Mouse (Mus musculus) ES-E14 (cell line): ENCODE measurements at regions not wholly inside any gene's neighbourhood (a gene's known extent, or its start where the extent isn't known, plus 50 kb on each side); places are given as distances from the start of the nearest gene placed in this dataset.

Source experiments
- DNase-seq: peaks from one replicate; pipeline ENCODE4 v3.0.0-alpha.2; 2013; ENCODE audit warnings: low read depth, low spot score
- H3K27ac ChIP-seq: 2 replicates; pipeline ENCODE4 v1.5.1; 2012; ENCODE audit warnings: low read depth, mild to moderate bottlenecking, low read length, moderate library complexity, mixed read lengths; ENCODE audit not compliant: poor library complexity, insufficient read depth, severe bottlenecking
- H3K36me3 ChIP-seq: 2 replicates; pipeline ENCODE4 v1.6.1; 2012; ENCODE audit warnings: mild to moderate bottlenecking, low read length, moderate library complexity, mixed read lengths; ENCODE audit not compliant: control insufficient read depth, poor library complexity, insufficient read depth, severe bottlenecking
- H3K4me1 ChIP-seq, 2 experiments: fragments of 150-350 bp in 1 of 2; sonication (generic) in 1 of 2; 2 replicates each; pipeline ENCODE4 v1.6.1; 2012; ENCODE audit warnings: low read length in 2 of 2, mild to moderate bottlenecking in 1 of 2, mixed read lengths in 1 of 2; ENCODE audit not compliant: control insufficient read depth in 2 of 2, insufficient read depth in 2 of 2, poor library complexity in 1 of 2
- H3K4me3 ChIP-seq, 2 experiments: fragments of 150-350 bp in 1 of 2; sonication (generic) in 1 of 2; 2 replicates each; pipeline ENCODE4 v1.5.1; 2012; ENCODE audit warnings: low read length in 2 of 2, low read depth in 1 of 2, mild to moderate bottlenecking in 1 of 2, mixed read lengths in 1 of 2; ENCODE audit not compliant: insufficient read depth in 1 of 2, poor library complexity in 1 of 2, severe bottlenecking in 1 of 2
- H3K9ac ChIP-seq: 2 replicates; pipeline ENCODE4 v1.6.1; 2012; ENCODE audit warnings: low read depth, mild to moderate bottlenecking, low read length, mixed read lengths; ENCODE audit not compliant: poor library complexity, insufficient read depth, severe bottlenecking
- H3K9me3 ChIP-seq: fragments of 150-350 bp; sonication (generic); 2 replicates; pipeline ENCODE4 v1.6.1; 2012; ENCODE audit warnings: low read depth, mild to moderate bottlenecking, low read length; ENCODE audit not compliant: control insufficient read depth, insufficient read depth
- CHD2 ChIP-seq: IDR thresholded peaks from 2 replicates; pipeline ENCODE4 v1.6.1; 2014; ENCODE audit warnings: mild to moderate bottlenecking, low read depth, low read length, inconsistent platforms
- HCFC1 ChIP-seq: IDR thresholded peaks from 2 replicates; pipeline ENCODE4 v1.6.1; 2012; ENCODE audit warnings: low read length, inconsistent platforms, borderline replicate concordance; ENCODE audit not compliant: insufficient read depth
- MAFK ChIP-seq: IDR thresholded peaks from 2 replicates; pipeline ENCODE4 v1.6.1; 2014; ENCODE audit warnings: mild to moderate bottlenecking, low read depth, low read length, inconsistent platforms; ENCODE audit not compliant: insufficient read depth
- ZC3H11A ChIP-seq: IDR thresholded peaks from 2 replicates; pipeline ENCODE4 v1.6.1; 2012; ENCODE audit warnings: low read depth, mild to moderate bottlenecking, inconsistent platforms, low read length, borderline replicate concordance
- ZNF384 ChIP-seq: IDR thresholded peaks from 2 replicates; pipeline ENCODE4 v1.6.1; 2012; ENCODE audit warnings: low read depth, low read length, inconsistent platforms
- in situ Hi-C, 2 experiments: fragments of 600-800 bp; cut with MboI; formaldehyde crosslinking; loops; one replicate each; pipeline ENCODE4 v1.15.1; 2025; ENCODE audit warnings: low sequenced_read_pairs in 2 of 2, inconsistent platforms in 1 of 2; ENCODE audit not compliant: unreplicated experiment in 2 of 2

GRCm38 (mm10) chr10:96685991-96686601 is 69.3 kb downstream of the Btg1 start:
- in situ Hi-C loops = no loop called here

GRCm38 (mm10) chr10:96686659-96687440 is 70.0 kb downstream of the Btg1 start:
- H3K9me3 ChIP-seq = no peaks in the 10 kb centered on the region
- in situ Hi-C loops = no loop called here
- H3K36me3 ChIP-seq = no peaks in the 10 kb centered on the region
- no peak for TF ChIP-seq ZC3H11A
- no peak overlapping the region for H3K27ac ChIP-seq
- no peaks in the 10 kb centered on the region for H3K4me1 ChIP-seq
- H3K4me3 ChIP-seq = no peak overlapping the region
- no peak for DNase-seq
- H3K9ac ChIP-seq = no peak overlapping the region

More at GRCm38 (mm10) chr10:96685991-96686601, 69.3 kb downstream of the Btg1 start:
- DNase-seq = no peak
- H3K27ac ChIP-seq = no peak overlapping the region
- H3K9me3 ChIP-seq = no peaks in the 10 kb centered on the region
- no peaks in the 10 kb centered on the region for H3K36me3 ChIP-seq
- TF ChIP-seq ZC3H11A = no peak
- no peak for TF ChIP-seq CHD2
- TF ChIP-seq HCFC1 = no peak
- H3K4me1 ChIP-seq = no peaks in the 10 kb centered on the region
- no peak overlapping the region for H3K4me3 ChIP-seq
- H3K9ac ChIP-seq = no peak overlapping the region

DNA sequence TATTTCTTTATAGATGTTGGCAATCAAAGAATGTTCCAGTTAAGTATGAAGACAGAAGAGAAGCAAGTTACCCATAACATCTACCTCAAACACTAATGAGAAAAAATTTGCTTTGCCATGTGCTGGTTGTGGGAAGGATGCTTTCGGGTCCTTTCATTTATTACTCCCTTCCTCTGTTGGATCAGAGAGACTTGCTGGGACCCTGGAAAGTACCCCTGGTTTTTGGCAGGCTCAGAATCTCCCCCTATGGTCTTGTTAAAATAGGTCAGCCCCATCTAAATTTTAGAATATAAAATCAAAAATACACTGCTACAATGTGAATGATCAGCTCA is 70.6 kb downstream of the Btg1 start:
- in situ Hi-C loops = no loop called here
- no peaks in the 10 kb centered on the region for H3K9me3 ChIP-seq
- no peaks in the 10 kb centered on the region for H3K36me3 ChIP-seq
- H3K4me1 ChIP-seq = no peaks in the 10 kb centered on the region
- no peak overlapping the region for H3K9ac ChIP-seq
- H3K4me3 ChIP-seq = no peak overlapping the region
- TF ChIP-seq MAFK (no peak), ZC3H11A (no peak), HCFC1 (no peak), CHD2 (no peak), ZNF384 (no peak)
- H3K27ac ChIP-seq = no peak overlapping the region
- no peak for DNase-seq

DNA sequence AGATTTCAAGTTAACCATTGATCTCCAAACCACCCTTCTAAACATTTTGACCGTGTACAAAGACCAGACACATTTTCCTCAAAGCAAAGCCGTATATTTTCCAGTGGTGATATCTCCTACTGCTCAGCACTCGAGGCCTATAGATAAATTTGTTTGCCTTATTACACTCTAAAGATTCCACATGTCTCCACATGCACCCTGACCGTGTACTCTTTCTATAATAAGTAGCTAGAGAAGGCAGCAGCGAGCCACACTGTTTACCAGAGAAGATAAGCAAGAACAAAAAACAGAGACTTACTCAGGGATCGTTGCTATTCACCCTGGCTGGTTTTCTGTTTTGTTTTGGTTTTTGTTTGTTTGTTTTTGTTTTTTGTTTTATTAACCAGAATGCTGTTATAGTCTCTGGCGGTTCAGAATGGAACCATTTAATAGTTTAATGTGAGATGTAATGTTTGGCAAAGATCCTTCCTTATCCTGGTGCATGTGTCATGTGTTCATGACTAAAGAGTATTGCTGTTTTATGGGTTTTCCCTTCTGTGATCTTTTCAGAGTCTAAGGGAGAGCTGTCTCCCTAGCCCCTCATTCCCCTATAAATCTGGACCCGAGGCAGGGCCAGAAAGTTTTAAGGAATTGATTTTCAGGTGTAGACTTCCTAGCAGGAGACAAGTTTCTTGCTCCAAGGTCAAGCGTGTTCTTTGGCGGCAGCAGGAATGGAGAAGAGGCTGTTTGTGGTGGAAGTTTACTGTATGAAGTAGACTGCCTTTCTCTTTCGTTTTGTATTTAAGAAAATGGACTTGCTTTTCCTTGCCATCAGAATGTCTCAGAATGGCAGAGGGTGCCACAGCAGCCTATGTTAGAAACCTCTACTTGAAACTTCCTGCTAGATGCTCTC is 73.4 kb downstream of the Btg1 start:
- no peaks in the 10 kb centered on the region for H3K4me1 ChIP-seq
- DNase-seq = no peak
- in situ Hi-C loops = no loop called here
- no peak overlapping the region for H3K9ac ChIP-seq
- H3K36me3 ChIP-seq = no peaks in the 10 kb centered on the region
- no peaks in the 10 kb centered on the region for H3K9me3 ChIP-seq
- no peak for TF ChIP-seq CHD2
- TF ChIP-seq HCFC1 = no peak
- no peak for TF ChIP-seq ZNF384
- TF ChIP-seq MAFK = no peak
- TF ChIP-seq ZC3H11A = no peak
- H3K27ac ChIP-seq = no peak overlapping the region
- no peak overlapping the region for H3K4me3 ChIP-seq
